ENCODE assay signal across 22 mouse cellular contexts in genomic region chr10:117928998-117929397, GRCm38 (mm10).
DNase-seq lines count a peak whose midpoint lies in the region; ATAC-seq and TF ChIP-seq lines count a peak whose summit lies in the region.
"Had no signal": no experiment of that assay in that cellular context is flagged by ENCODE, and none has a peak within 500 bp of the region (broad histone marks: within the 10 kb centered on the region; RNA-seq: fewer than 3 reads in every experiment).

No protein-coding gene starts in this region.

- no peaks in the 10 kb centered on the region for H3K27me3 ChIP-seq in MEL (ENCODE audit: control insufficient read depth in 1 of 2, insufficient read depth in 2 of 2, low read length in 2 of 2)
- H3K27me3 ChIP-seq in heart, embryonic 11.5 days (ENCODE audit: control insufficient read depth, insufficient read depth, low read length) = no peaks in the 10 kb centered on the region
- H3K27me3 ChIP-seq: forebrain, embryonic 13.5 days; hindbrain, embryonic 13.5 days had no signal

- peak overlapping the region; percentile 55 for H3K27ac ChIP-seq in MEL (ENCODE audit: control insufficient read depth, low read depth, low read length)
- no peak overlapping the region for H3K27ac ChIP-seq in heart, embryonic 11.5 days (ENCODE audit: low read depth, low read length)
- H3K27ac ChIP-seq: embryonic facial prominence, embryonic 10.5 days; forebrain, embryonic 13.5 days; gastrocnemius, adult 2 months; hindbrain, embryonic 13.5 days; hindbrain, postnatal 0 days had no signal

- H3K4me1 ChIP-seq in MEL (ENCODE audit: control insufficient read depth in 1 of 2, insufficient read depth in 2 of 2, low read length in 2 of 2) = peaks cover 5 to 39% of the 10 kb centered on the region in 2 experiments
- no peaks in the 10 kb centered on the region for H3K4me1 ChIP-seq in heart, embryonic 11.5 days (ENCODE audit: control insufficient read depth, insufficient read depth, low read length)
- H3K4me1 ChIP-seq: embryonic facial prominence, embryonic 10.5 days; hindbrain, embryonic 13.5 days had no signal

- ATAC-seq in granulocyte monocyte progenitor cell, adult 5-6 weeks (replicated peaks; ENCODE audit: poor library complexity, severe bottlenecking) = peak; percentile 43
- ATAC-seq in megakaryocyte progenitor cell, adult 5-6 weeks (replicated peaks; ENCODE audit: poor library complexity) = peak; percentile 59
- no peak for ATAC-seq in CD4-positive, CD25-positive, alpha-beta regulatory T cell, adult 4 months
- ATAC-seq in heart, embryonic 11.5 days (replicated peaks; ENCODE audit: insufficient number of reproducible peaks, low FRiP score, low TSS enrichment) = no peak
- ATAC-seq: forebrain, embryonic 13.5 days; forebrain, postnatal 0 days; hindbrain, postnatal 0 days had no signal

- H3K4me3 ChIP-seq in MEL (ENCODE audit: control insufficient read depth in 1 of 2, insufficient read depth in 1 of 2, low read depth in 2 of 2, low read length in 2 of 2) = peak overlapping the region in 1 of 2 experiments; percentile 19; a peak in 1 of 4 replicates
- no peak overlapping the region for H3K4me3 ChIP-seq in heart, embryonic 11.5 days (ENCODE audit: low read depth, low read length)
- H3K4me3 ChIP-seq: embryonic facial prominence, embryonic 10.5 days; forebrain, embryonic 13.5 days; gastrocnemius, adult 2 months; hindbrain, embryonic 13.5 days had no signal

- no peak for TF ChIP-seq CTCF in MEL (IDR thresholded peaks at IDR 0.05 in 2 of 3, conservative IDR thresholded peaks at IDR 0.05 in 1 of 3; ENCODE audit: control insufficient read depth in 1 of 3, insufficient read depth in 1 of 3, low read depth in 2 of 3, low read length in 3 of 3, poor library complexity in 1 of 3, severe bottlenecking in 1 of 3)

- peak; percentile 89 for DNase-seq in 416B (ENCODE audit: low read depth)
- DNase-seq in MEL (ENCODE audit: low read depth, low spot score) = peak; percentile 80
- no peak for DNase-seq in lung, postnatal 10 days
- DNase-seq: adrenal gland, adult 8-10 months; adrenal gland, postnatal 36 days; B cell, adult 2 months; cerebellum, adult 11 months; cerebellum, adult 8-10 months; cerebellum, postnatal 25 days; forebrain, postnatal 0 days; gastrocnemius, adult 2 months; gastrocnemius, postnatal 25 days; heart, postnatal 10 days; heart, postnatal 4 days had no signal

- H3K9me3 ChIP-seq in MEL (replicated peaks; ENCODE audit: insufficient read depth, low read length) = no peaks in the 10 kb centered on the region
- no peaks in the 10 kb centered on the region for H3K9me3 ChIP-seq in heart, embryonic 11.5 days (replicated peaks; ENCODE audit: control insufficient read depth, low read length)
- H3K9me3 ChIP-seq: embryonic facial prominence, embryonic 10.5 days; forebrain, embryonic 13.5 days; hindbrain, embryonic 13.5 days had no signal

- no peak for TF ChIP-seq RAD21 in MEL (IDR thresholded peaks at IDR 0.05; ENCODE audit: low read depth, low read length)

- WGBS in heart, embryonic 11.5 days (ENCODE audit: insufficient replicate concordance) = 44% methylated on average over 5 of the region's 5 CpGs

- TF ChIP-seq EP300 in MEL (IDR thresholded peaks at IDR 0.05; ENCODE audit: low read depth in 1 of 2, low read length in 2 of 2) = peak; percentile 72 to 85

- TF ChIP-seq POLR2A in MEL (IDR thresholded peaks at IDR 0.05; ENCODE audit: control insufficient read depth in 1 of 2, insufficient read depth in 1 of 2, low read depth in 1 of 2, low read length in 2 of 2, poor library complexity in 1 of 2) = no peak

- H3K4me2 ChIP-seq in heart, embryonic 11.5 days = no peak overlapping the region
- H3K4me2 ChIP-seq: forebrain, embryonic 13.5 days; hindbrain, embryonic 13.5 days had no signal

- H3K9ac ChIP-seq in MEL (ENCODE audit: control insufficient read depth, low read depth, low read length, poor library complexity, severe bottlenecking) = peak overlapping the region; percentile 3
- no peak overlapping the region for H3K9ac ChIP-seq in heart, embryonic 11.5 days (ENCODE audit: low read depth, low read length)
- H3K9ac ChIP-seq: forebrain, embryonic 13.5 days; forebrain, postnatal 0 days; hindbrain, embryonic 13.5 days had no signal

- no peaks in the 10 kb centered on the region for H3K79me2 ChIP-seq in MEL (ENCODE audit: control insufficient read depth, insufficient read depth, low read length, poor library complexity)

- H3K36me3 ChIP-seq in MEL (ENCODE audit: control insufficient read depth in 1 of 2, insufficient read depth in 2 of 2, low read length in 2 of 2) = peaks cover 0 to 43% of the 10 kb centered on the region in 2 experiments; a peak in 2 of 4 replicates
- no peaks in the 10 kb centered on the region for H3K36me3 ChIP-seq in heart, embryonic 11.5 days (ENCODE audit: control insufficient read depth, insufficient read depth, low read length)
- H3K36me3 ChIP-seq: embryonic facial prominence, embryonic 10.5 days; hindbrain, embryonic 13.5 days had no signal

TF ChIP-seq in MEL, 35 proteins besides CTCF, POLR2A, EP300 and RAD21:
- TF ChIP-seq MYB (IDR thresholded peaks at IDR 0.05; ENCODE audit: low read depth, low read length) (no peak), HCFC1 (IDR thresholded peaks at IDR 0.05; ENCODE audit: low read depth, low read length) (no peak), NRF1 (IDR thresholded peaks at IDR 0.05; ENCODE audit: insufficient read depth, low read depth, low read length, poor library complexity, severe bottlenecking) (no peak), TBP (IDR thresholded peaks at IDR 0.05; ENCODE audit: low read depth, low read length) (no peak), RCOR1 (IDR thresholded peaks at IDR 0.05; ENCODE audit: low read depth, low read length) (peak; percentile 61), MAX (IDR thresholded peaks at IDR 0.05; ENCODE audit: low read length) (no peak), SIN3A (IDR thresholded peaks at IDR 0.05; ENCODE audit: low read length) (no peak; the same call in 1 of the 2 replicates), ELF1 (IDR thresholded peaks at IDR 0.05; ENCODE audit: low read depth, low read length) (no peak), TAL1 (IDR thresholded peaks at IDR 0.05; ENCODE audit: low read length) (peak; percentile 89), CHD1 (IDR thresholded peaks at IDR 0.05; ENCODE audit: low read depth, low read length) (no peak), USF1 (IDR thresholded peaks at IDR 0.05; ENCODE audit: low read depth, low read length) (no peak), JUND (IDR thresholded peaks at IDR 0.05; ENCODE audit: low read depth, low read length) (no peak), NELFE (IDR thresholded peaks at IDR 0.05; ENCODE audit: low read depth, low read length) (no peak), MEF2A (IDR thresholded peaks at IDR 0.05; ENCODE audit: extremely low read depth, insufficient replicate concordance, low read depth, low read length, poor library complexity, severe bottlenecking) (no peak), USF2 (IDR thresholded peaks at IDR 0.05; ENCODE audit: borderline replicate concordance in 1 of 2, insufficient read depth in 1 of 2, low read depth in 1 of 2, low read length in 2 of 2) (no peak), UBTF (IDR thresholded peaks at IDR 0.05; ENCODE audit: borderline replicate concordance, insufficient read depth, low read depth, low read length) (no peak), E2F4 (IDR thresholded peaks at IDR 0.05; ENCODE audit: borderline replicate concordance, low read depth, low read length) (no peak), MYC (IDR thresholded peaks at IDR 0.05; ENCODE audit: low read depth, low read length) (no peak), ZKSCAN1 (IDR thresholded peaks at IDR 0.05; ENCODE audit: low read depth, low read length) (no peak), MAZ (IDR thresholded peaks at IDR 0.05; ENCODE audit: low read depth, low read length) (no peak), ETS1 (IDR thresholded peaks at IDR 0.05; ENCODE audit: low read depth, low read length) (peak; percentile 54; the same call in 1 of the 2 replicates), MXI1 (IDR thresholded peaks at IDR 0.05; ENCODE audit: low read depth, low read length) (no peak), POLR2AphosphoS5 (IDR thresholded peaks at IDR 0.05; ENCODE audit: borderline replicate concordance, low read depth, low read length) (no peak), KAT2A (conservative IDR thresholded peaks at IDR 0.05; ENCODE audit: low read depth, low read length) (no peak), POLR2AphosphoS2 (IDR thresholded peaks at IDR 0.05; ENCODE audit: low read length) (no peak), GABPA (IDR thresholded peaks at IDR 0.05; ENCODE audit: low read depth, low read length) (no peak), BHLHE40 (IDR thresholded peaks at IDR 0.05; ENCODE audit: borderline replicate concordance, low read depth, low read length) (no peak), ZMIZ1 (IDR thresholded peaks at IDR 0.05; ENCODE audit: low read depth, low read length) (no peak), TCF12 (IDR thresholded peaks at IDR 0.05; ENCODE audit: low read depth, low read length) (peak; percentile 83), ZNF384 (IDR thresholded peaks at IDR 0.05; ENCODE audit: low read depth, low read length) (no peak), ZC3H11A (IDR thresholded peaks at IDR 0.05; ENCODE audit: low read depth, low read length) (no peak), CHD2 (IDR thresholded peaks at IDR 0.05; ENCODE audit: low read length) (no peak), MAFK (IDR thresholded peaks at IDR 0.05; ENCODE audit: borderline replicate concordance, low read depth, low read length) (no peak), GATA1 (IDR thresholded peaks at IDR 0.05; ENCODE audit: low read depth, low read length) (peak; percentile 62), SMC3 (IDR thresholded peaks at IDR 0.05; ENCODE audit: low read depth, low read length) (no peak)

Comparison
In these comparisons a context has a peak if more than half of its experiments do, and no peak if none do; other contexts are left out.
1. ATAC-seq: peak in granulocyte monocyte progenitor cell, adult 5-6 weeks (single experiment) and megakaryocyte progenitor cell, adult 5-6 weeks (single experiment); none in CD4-positive, CD25-positive, alpha-beta regulatory T cell, adult 4 months (single experiment) and heart, embryonic 11.5 days (single experiment).